Mouse (Mus musculus) testis, adult 2 months (tissue): Measurements from ENCODE around the gene Spsb1.

Experiments used
- CTCF ChIP-seq: fragments of 200-500 bp; IDR thresholded peaks from 2 replicates; pipeline ENCODE4 v1.5.1; 2012; ENCODE audit warnings: low read depth, mild to moderate bottlenecking, inconsistent platforms, low read length, moderate library complexity; ENCODE audit not compliant: control insufficient read depth, insufficient read depth, insufficient replicate concordance
- POLR2A ChIP-seq: fragments of 200-500 bp; IDR thresholded peaks from 2 replicates; pipeline ENCODE4 v1.6.1; 2012; ENCODE audit warnings: low read depth, mild to moderate bottlenecking, inconsistent platforms, low read length, moderate library complexity; ENCODE audit not compliant: control insufficient read depth

GRCm38 (mm10) chr4:149959816-149960215 is 5.0 kb upstream of the Spsb1 start:
- no peak for TF ChIP-seq POLR2A
- no peak for TF ChIP-seq CTCF
